Mouse (Mus musculus): ENCODE measurements around the gene Ergic1.

DNA sequence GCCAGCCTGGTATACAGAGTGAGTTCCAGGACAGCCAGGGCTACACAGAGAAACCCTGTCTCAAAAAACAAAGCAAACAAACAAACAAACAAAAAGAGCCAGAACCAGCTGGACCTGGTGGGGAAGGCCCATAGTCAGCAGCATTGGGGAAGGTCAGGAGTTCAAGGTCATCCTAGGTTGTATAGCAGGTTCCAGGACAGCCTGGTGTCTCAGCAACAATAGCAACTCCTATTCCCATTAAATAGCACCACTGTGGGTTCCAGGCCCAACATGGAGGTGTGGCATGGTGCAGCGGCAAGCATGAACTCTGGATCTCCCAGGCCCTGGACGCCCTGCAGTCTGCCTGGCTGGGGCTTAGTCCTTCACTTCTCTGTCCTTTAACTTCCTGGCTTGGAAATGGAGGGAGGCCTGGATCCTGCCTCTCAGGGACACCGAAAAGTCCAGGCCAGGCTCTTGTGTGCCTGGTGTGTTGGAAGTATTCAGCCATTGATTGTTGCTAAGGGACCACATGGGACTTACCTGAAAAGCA is 19.6 kb downstream of the Ergic1 start:
- TF ChIP-seq CTCF (IDR thresholded peaks at IDR 0.05; ENCODE audit: insufficient read depth, low read length) (no peak), POLR2A (IDR thresholded peaks at IDR 0.05; ENCODE audit: borderline replicate concordance, extremely low read depth, low read depth, low read length) (no peak)

Measured in lung, adult 2 months (tissue).